9 mouse cellular contexts compared by ENCODE assay signal in the genomic region with DNA sequence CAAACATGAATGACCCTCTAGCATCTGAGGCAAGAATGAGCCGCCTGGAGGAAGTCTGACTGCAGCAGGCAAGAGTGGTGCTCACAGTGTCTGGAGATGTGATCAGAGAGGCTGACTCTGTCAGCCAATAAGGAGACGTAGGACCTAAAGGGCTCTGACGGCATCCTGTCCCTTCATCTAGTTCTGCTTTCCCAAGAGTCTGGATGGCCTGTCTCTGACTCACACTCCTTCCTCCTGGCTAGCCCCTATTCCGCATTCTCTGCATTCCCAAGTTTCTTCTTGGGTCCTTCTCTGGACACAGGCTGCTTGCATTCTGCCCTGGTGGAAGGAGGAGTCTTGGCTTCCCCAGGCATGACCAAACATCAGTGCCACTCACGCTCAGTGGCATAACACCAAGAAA. TPM values are rescaled to one million over a fixed set of nuclear protein-coding genes. Genes with fewer than 3 reads are reported as not detected.
DNase-seq lines count a peak whose midpoint lies in the region; ATAC-seq and TF ChIP-seq lines count a peak whose summit lies in the region.
"Had no signal": no experiment of that assay in that cellular context is flagged by ENCODE, and none has a peak within 500 bp of the region (broad histone marks: within the 10 kb centered on the region; RNA-seq: fewer than 3 reads in every experiment).

No protein-coding gene starts in this region.

- H3K36me3 ChIP-seq in C2C12 (ENCODE audit: control insufficient read depth, insufficient read depth) = no peaks in the 10 kb centered on the region
- no peaks in the 10 kb centered on the region for H3K36me3 ChIP-seq in forebrain, embryonic 14.5 days (ENCODE audit: control insufficient read depth, insufficient read depth, low read length)
- H3K36me3 ChIP-seq in forebrain, embryonic 10.5 days (replicated peaks) = no peaks in the 10 kb centered on the region

- WGBS in lung, adult 2 months = 30% methylated on average over 5 of the region's 5 CpGs
- WGBS in forebrain, embryonic 14.5 days = 72% methylated on average over 5 of the region's 5 CpGs
- WGBS in forebrain, embryonic 10.5 days = 67% methylated on average over 5 of the region's 5 CpGs

- intact Hi-C loops in heart, postnatal 25 days (cut with DNase I) = no loop called here

- H3K9me3 ChIP-seq in forebrain, embryonic 14.5 days (replicated peaks; ENCODE audit: control insufficient read depth, low read length) = no peaks in the 10 kb centered on the region
- no peaks in the 10 kb centered on the region for H3K9me3 ChIP-seq in forebrain, embryonic 10.5 days

- H3K79me2 ChIP-seq in C2C12 (ENCODE audit: control insufficient read depth, insufficient read depth) = no peaks in the 10 kb centered on the region

- peak overlapping the region; percentile 7; the same call in 1 of the 2 replicates for H3K27ac ChIP-seq in bone marrow macrophage, adult 2 months (ENCODE audit: insufficient read depth, low read depth, low read length)
- no peak overlapping the region for H3K27ac ChIP-seq in forebrain, embryonic 14.5 days (ENCODE audit: low read depth, low read length)
- no peak overlapping the region for H3K27ac ChIP-seq in forebrain, embryonic 10.5 days
- H3K27ac ChIP-seq: liver, embryonic 14.5 days had no signal

- DNase-seq in heart, postnatal 25 days (ENCODE audit: low spot score) = peak; percentile 30
- peak; percentile 39 for DNase-seq in lung, adult 2 months
- DNase-seq in left cerebral cortex, adult 9 months (ENCODE audit: low spot score in 2 of 2) = no peak
- no peak for DNase-seq in layer of hippocampus, postnatal 36 days
- DNase-seq in forebrain, embryonic 14.5 days (ENCODE audit: low spot score) = no peak
- no peak for DNase-seq in forebrain, embryonic 10.5 days (ENCODE audit: extremely low spot score, low spot score)

- no peak for TF ChIP-seq POLR2A in bone marrow macrophage, adult 2 months (IDR thresholded peaks at IDR 0.05; ENCODE audit: borderline replicate concordance, low read depth, low read length)
- no peak for TF ChIP-seq POLR2A in lung, adult 2 months (IDR thresholded peaks at IDR 0.05; ENCODE audit: borderline replicate concordance, extremely low read depth, low read depth, low read length)

- H3K4me2 ChIP-seq in forebrain, embryonic 14.5 days (ENCODE audit: low read length) = no peak overlapping the region

- no peak for ATAC-seq in forebrain, embryonic 14.5 days

- no peak overlapping the region for H3K9ac ChIP-seq in forebrain, embryonic 14.5 days (ENCODE audit: low read length)
- H3K9ac ChIP-seq: liver, embryonic 14.5 days had no signal

- TF ChIP-seq CTCF in C2C12 (IDR thresholded peaks at IDR 0.05; ENCODE audit: control insufficient read depth, insufficient read depth, insufficient read length) = no peak
- no peak for TF ChIP-seq CTCF in bone marrow macrophage, adult 2 months (IDR thresholded peaks at IDR 0.05; ENCODE audit: low read depth, low read length)
- no peak for TF ChIP-seq CTCF in lung, adult 2 months (IDR thresholded peaks at IDR 0.05; ENCODE audit: insufficient read depth, low read length)

- no peaks in the 10 kb centered on the region for H3K27me3 ChIP-seq in C2C12 (ENCODE audit: control insufficient read depth, insufficient read depth, insufficient read length)
- H3K27me3 ChIP-seq in forebrain, embryonic 14.5 days (replicated peaks; ENCODE audit: control insufficient read depth, insufficient read depth, low read length) = no peaks in the 10 kb centered on the region
- H3K27me3 ChIP-seq in forebrain, embryonic 10.5 days (ENCODE audit: poor library complexity, severe bottlenecking) = no peaks in the 10 kb centered on the region

- H3K79me3 ChIP-seq in C2C12 (ENCODE audit: low read depth) = no peaks in the 10 kb centered on the region

- no peak overlapping the region for H3K4me3 ChIP-seq in C2C12 (ENCODE audit: insufficient read depth, poor library complexity, severe bottlenecking)
- no peak overlapping the region for H3K4me3 ChIP-seq in bone marrow macrophage, adult 2 months (ENCODE audit: insufficient read depth, low read length)
- no peak overlapping the region for H3K4me3 ChIP-seq in lung, adult 2 months (replicated peaks; ENCODE audit: extremely low read depth, low read depth, low read length)
- no peak overlapping the region for H3K4me3 ChIP-seq in forebrain, embryonic 14.5 days (ENCODE audit: low read depth, low read length)
- H3K4me3 ChIP-seq in forebrain, embryonic 10.5 days = no peak overlapping the region

- no peak overlapping the region for H3ac ChIP-seq in C2C12 (ENCODE audit: control insufficient read depth, insufficient read length, low read depth)

- H3K4me1 ChIP-seq in bone marrow macrophage, adult 2 months (ENCODE audit: control insufficient read depth, insufficient read depth, low read length) = peaks cover 37% of the 10 kb centered on the region
- H3K4me1 ChIP-seq in lung, adult 2 months (ENCODE audit: control insufficient read depth, insufficient read depth, low read length) = peaks cover 30% of the 10 kb centered on the region
- H3K4me1 ChIP-seq in forebrain, embryonic 14.5 days (ENCODE audit: control insufficient read depth, insufficient read depth, low read length) = no peaks in the 10 kb centered on the region
- H3K4me1 ChIP-seq in forebrain, embryonic 10.5 days = peaks cover 19% of the 10 kb centered on the region

TF ChIP-seq in C2C12, 6 proteins besides CTCF, POLR2A, EP300 and RAD21:
- TF ChIP-seq FOSL1 (IDR thresholded peaks at IDR 0.05; ENCODE audit: insufficient read depth, low read length, poor library complexity, severe bottlenecking) (peak; percentile 43), USF1 (IDR thresholded peaks at IDR 0.05; ENCODE audit: low read depth) (no peak), MYOG (IDR thresholded peaks at IDR 0.05; ENCODE audit: control insufficient read depth, extremely low read depth, insufficient read length) (no peak), MYOD1 (IDR thresholded peaks at IDR 0.05; ENCODE audit: control insufficient read depth, insufficient read length, low read depth) (no peak), MAX (IDR thresholded peaks at IDR 0.05) (peak; percentile 61), CEBPB (IDR thresholded peaks at IDR 0.05; ENCODE audit: low read depth) (peak; percentile 61)

RNA-seq across cellular contexts. Expression of a gene that starts 7.8 kb away (rescaled TPM):
- polyA plus RNA-seq in C2C12 (2012; fragmentation: generic; extraction: Trizol) = 131 TPM
- polyA plus RNA-seq in bone marrow macrophage, adult 2 months (2012; ENCODE audit: insufficient read depth, insufficient read length, missing spikeins) = 9.7 and 10.6 TPM in 2 replicates
- total RNA-seq in heart, postnatal 25 days (2021) = 10 to 100 TPM; 18.3 to 27.6 TPM
- polyA plus RNA-seq in lung, adult 2 months (2012; rRNA removed) = 19.8 and 22.0 TPM in 2 replicates
- total RNA-seq in layer of hippocampus, postnatal 36 days (2021) = under 1 TPM; 0.37 to 0.56 TPM
- polyA plus RNA-seq in forebrain, embryonic 14.5 days (2014; fragmentation: Nextera tagmentation; extraction: Ambion mirVana) = 0.14 and 0.28 TPM in 2 replicates
- 0.10 and 0.17 TPM in 2 replicates for polyA plus RNA-seq in forebrain, embryonic 10.5 days (2016; fragmentation: Nextera tagmentation; extraction: Ambion mirVana)

RNA-seq across cellular contexts. Expression of a gene that starts 33.9 kb away (rescaled TPM):
- 360 TPM for polyA plus RNA-seq in C2C12 (2012; fragmentation: generic; extraction: Trizol)
- polyA plus RNA-seq in bone marrow macrophage, adult 2 months (2012; ENCODE audit: insufficient read depth, insufficient read length, missing spikeins) = 92.4 and 96.8 TPM in 2 replicates
- total RNA-seq in heart, postnatal 25 days (2021) = 10 to 100 TPM; 34.4 to 43.0 TPM
- 29.0 and 32.0 TPM in 2 replicates for polyA plus RNA-seq in lung, adult 2 months (2012; rRNA removed)
- 100 to 1,000 TPM; 286 to 323 TPM for total RNA-seq in layer of hippocampus, postnatal 36 days (2021)
- polyA plus RNA-seq in forebrain, embryonic 14.5 days (2014; fragmentation: Nextera tagmentation; extraction: Ambion mirVana) = 242 and 250 TPM in 2 replicates
- 195 and 198 TPM in 2 replicates for polyA plus RNA-seq in forebrain, embryonic 10.5 days (2016; fragmentation: Nextera tagmentation; extraction: Ambion mirVana)

RNA-seq across cellular contexts. Expression of a gene that starts 36.2 kb away (rescaled TPM):
- polyA plus RNA-seq in C2C12 (2012; fragmentation: generic; extraction: Trizol) = 7.4 TPM
- polyA plus RNA-seq in bone marrow macrophage, adult 2 months (2012; ENCODE audit: insufficient read depth, insufficient read length, missing spikeins) = 14.9 and 18.9 TPM in 2 replicates
- 10 to 100 TPM; 18.0 to 22.0 TPM for total RNA-seq in heart, postnatal 25 days (2021)
- 24.4 and 26.8 TPM in 2 replicates for polyA plus RNA-seq in lung, adult 2 months (2012; rRNA removed)
- total RNA-seq in layer of hippocampus, postnatal 36 days (2021) = 1 to 10 TPM; 4.6 to 6.5 TPM
- polyA plus RNA-seq in forebrain, embryonic 14.5 days (2014; fragmentation: Nextera tagmentation; extraction: Ambion mirVana) = 3.2 and 4.8 TPM in 2 replicates
- 4.6 and 5.0 TPM in 2 replicates for polyA plus RNA-seq in forebrain, embryonic 10.5 days (2016; fragmentation: Nextera tagmentation; extraction: Ambion mirVana)

RNA-seq across cellular contexts. Expression of a gene that starts 53.7 kb away (rescaled TPM):
- 0.28 TPM for polyA plus RNA-seq in C2C12 (2012; fragmentation: generic; extraction: Trizol)
- not detected in 2 replicates for polyA plus RNA-seq in bone marrow macrophage, adult 2 months (2012; ENCODE audit: insufficient read depth, insufficient read length, missing spikeins)
- total RNA-seq in heart, postnatal 25 days (2021) = not detected
- 0.03 TPM in 1 of 2 replicates, not detected in the other for polyA plus RNA-seq in lung, adult 2 months (2012; rRNA removed)
- 100 to 1,000 TPM; 185 to 237 TPM for total RNA-seq in layer of hippocampus, postnatal 36 days (2021)
- 2.7 and 3.8 TPM in 2 replicates for polyA plus RNA-seq in forebrain, embryonic 14.5 days (2014; fragmentation: Nextera tagmentation; extraction: Ambion mirVana)
- 0.35 TPM in 1 of 2 replicates, not detected in the other for polyA plus RNA-seq in forebrain, embryonic 10.5 days (2016; fragmentation: Nextera tagmentation; extraction: Ambion mirVana)

Comparison
In these comparisons a context has a peak if more than half of its experiments do, and no peak if none do; other contexts are left out.
1. DNase-seq: peak in heart, postnatal 25 days (single experiment) and lung, adult 2 months (single experiment); none in left cerebral cortex, adult 9 months (0 of 2), layer of hippocampus, postnatal 36 days (0 of 2), forebrain, embryonic 14.5 days (single experiment) and forebrain, embryonic 10.5 days (single experiment).